Mouse (Mus musculus): ENCODE data around the gene Msn.
"Not testable (repeated sequence)": the region's sequence is repeated elsewhere in the genome, so short reads cannot be mapped to it uniquely, and the experiment has no call there.

The Msn gene

GRCm38 (mm10) chrX:96139262-96139661 lies 43.4 kb downstream of the Msn start:
- in situ Hi-C loops (cut with MboI): no loop called here

GRCm38 (mm10) chrX:96144960-96145488 lies 49.2 kb downstream of the Msn start:
- in situ Hi-C loops (cut with MboI): no loop called here

- in situ Hi-C loops (cut with MboI): no loop called here
These were observed 52.4 kb downstream of the Msn start for GRCm38 (mm10) chrX:96148217-96148616.

- in situ Hi-C loops (cut with MboI): no loop called here
These were observed 57.5 kb downstream of the Msn start for GRCm38 (mm10) chrX:96153362-96153761.

- in situ Hi-C loops (cut with MboI): no loop called here
These were observed 62.1 kb downstream of the Msn start for GRCm38 (mm10) chrX:96157936-96158335.

- in situ Hi-C loops (cut with MboI): loop anchor here (10.0 kb wide), 1 partner anchor 148 kb away; no protein-coding TSS in a partner anchor
These were observed 66.7 kb downstream of the Msn start for GRCm38 (mm10) chrX:96162571-96162970.

GRCm38 (mm10) chrX:96171645-96172388 lies 76.0 kb downstream of the Msn start:
- in situ Hi-C loops (cut with MboI): no loop called here

GRCm38 (mm10) chrX:96178437-96178836 lies 82.6 kb downstream of the Msn start:
- in situ Hi-C loops (cut with MboI): no loop called here

GRCm38 (mm10) chrX:96184100-96184732 lies 88.4 kb downstream of the Msn start:
- in situ Hi-C loops (cut with MboI): no loop called here

GRCm38 (mm10) chrX:96205143-96205542 lies 109.3 kb downstream of the Msn start:
- in situ Hi-C loops (cut with MboI): not testable (repeated sequence)

- in situ Hi-C loops (cut with MboI): no loop called here
These were observed 111.0 kb downstream of the Msn start for GRCm38 (mm10) chrX:96206872-96207271.

GRCm38 (mm10) chrX:96218088-96218487 lies 122.2 kb downstream of the Msn start:
- in situ Hi-C loops (cut with MboI): no loop called here
